Mouse (Mus musculus) kidney, embryonic 15.5 days (tissue): ENCODE measurements around the gene Zfp748. TPM values are rescaled to one million over a fixed set of nuclear protein-coding genes. Genes with fewer than 3 reads are reported as not detected.

Experiments used
- ATAC-seq: fragments of 200-750 bp; cut with Nextera tagmentation; replicated peaks from 2 replicates; pipeline ENCODE4 v1.8.0; 2017; ENCODE audit warnings: moderate TSS enrichment; ENCODE audit not compliant: low FRiP score
- H3K27ac ChIP-seq: fragments of 300-500 bp; sonication (generic); 2 replicates; pipeline ENCODE4 v1.5.1; 2015; ENCODE audit warnings: mild to moderate bottlenecking, inconsistent platforms
- H3K27me3 ChIP-seq: fragments of 300-500 bp; sonication (generic); 2 replicates; pipeline ENCODE4 v1.6.1; 2015; ENCODE audit warnings: inconsistent platforms
- H3K36me3 ChIP-seq: fragments of 300-500 bp; sonication (generic); 2 replicates; pipeline ENCODE4 v1.6.1; 2015; ENCODE audit warnings: inconsistent platforms
- H3K4me1 ChIP-seq: fragments of 300-500 bp; sonication (generic); 2 replicates; pipeline ENCODE4 v1.6.1; 2015; ENCODE audit warnings: inconsistent platforms
- H3K4me2 ChIP-seq: fragments of 300-500 bp; sonication (generic); 2 replicates; pipeline ENCODE4 v1.6.1; 2015; ENCODE audit warnings: moderate library complexity, mild to moderate bottlenecking, inconsistent platforms
- H3K4me3 ChIP-seq: fragments of 300-500 bp; sonication (generic); replicated peaks from 2 replicates; pipeline ENCODE4 v1.5.1; 2015; ENCODE audit warnings: mild to moderate bottlenecking, inconsistent platforms
- H3K9ac ChIP-seq: fragments of 300-500 bp; sonication (generic); 2 replicates; pipeline ENCODE4 v1.6.1; 2015; ENCODE audit warnings: mild to moderate bottlenecking, inconsistent platforms
- H3K9me3 ChIP-seq: fragments of 300-500 bp; sonication (generic); replicated peaks from 2 replicates; pipeline ENCODE4 v1.6.1; 2016; ENCODE audit warnings: inconsistent platforms
- WGBS: fragments of 180-500 bp; shearing (Covaris S2); methylation state at CpG from one replicate; pipeline ENCODE4 v1.1.7; 2015; ENCODE audit warnings: mixed read lengths; 5-methylcytosine and 5-hydroxymethylcytosine counted together
- polyA plus RNA-seq: library from polyadenylated mRNA; unstranded; fragments of >200 nt; fragmentation: Nextera tagmentation; extraction: Ambion mirVana; gene quantifications from 2 replicates; pipeline ENCODE4 v1.2.1, GENCODE M21; 2015

Zfp748 gene
- polyA plus RNA-seq, result 13.8 and 14.0 TPM in 2 replicates

DNA sequence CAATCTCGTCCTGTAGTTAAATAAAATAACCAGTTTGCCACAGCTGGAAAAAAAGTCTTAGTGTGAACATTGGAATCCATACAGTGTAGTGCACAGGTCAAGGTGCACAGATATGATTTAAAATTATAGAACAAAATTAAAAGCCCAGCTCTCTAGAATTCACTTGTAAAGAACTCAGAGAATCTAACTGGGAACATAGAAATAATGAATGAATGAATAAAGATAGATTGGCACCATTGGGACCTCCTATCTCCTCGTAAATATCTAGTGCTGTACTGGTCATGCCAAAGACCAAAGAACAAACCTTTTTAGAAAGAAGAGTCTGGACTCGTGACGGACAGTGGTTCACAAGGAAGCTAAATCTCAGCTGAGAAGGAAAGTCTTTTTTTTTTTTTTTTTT, at the start of gene Zfp748:
Zfp748 (minus strand) TSS at position 101 of the 400 bp plus-strand sequence.
- H3K9me3 ChIP-seq, result no peaks in the 10 kb centered on the region; the same call in 1 of the 2 replicates
- 87% methylated on average over 4 of the region's 4 CpGs for WGBS
- peaks cover 14% of the 10 kb centered on the region for H3K4me1 ChIP-seq
- peak within 1 kb of the TSS; percentile 77 for H3K9ac ChIP-seq
- H3K27ac ChIP-seq, result peak within 1 kb of the TSS; percentile 94
- no peak for ATAC-seq
- H3K4me3 ChIP-seq, result peak within 1 kb of the TSS; percentile 79
- no peaks in the 10 kb centered on the region for H3K27me3 ChIP-seq
- H3K4me2 ChIP-seq, result peak within 1 kb of the TSS; percentile 67
- H3K36me3 ChIP-seq, result no peaks in the 10 kb centered on the region

- WGBS, result 74% methylated on average over 5 of the region's 5 CpGs
Measured at GRCm38 (mm10) chr13:67572591-67573189, 19.1 kb upstream of the Zfp748 start.

DNA sequence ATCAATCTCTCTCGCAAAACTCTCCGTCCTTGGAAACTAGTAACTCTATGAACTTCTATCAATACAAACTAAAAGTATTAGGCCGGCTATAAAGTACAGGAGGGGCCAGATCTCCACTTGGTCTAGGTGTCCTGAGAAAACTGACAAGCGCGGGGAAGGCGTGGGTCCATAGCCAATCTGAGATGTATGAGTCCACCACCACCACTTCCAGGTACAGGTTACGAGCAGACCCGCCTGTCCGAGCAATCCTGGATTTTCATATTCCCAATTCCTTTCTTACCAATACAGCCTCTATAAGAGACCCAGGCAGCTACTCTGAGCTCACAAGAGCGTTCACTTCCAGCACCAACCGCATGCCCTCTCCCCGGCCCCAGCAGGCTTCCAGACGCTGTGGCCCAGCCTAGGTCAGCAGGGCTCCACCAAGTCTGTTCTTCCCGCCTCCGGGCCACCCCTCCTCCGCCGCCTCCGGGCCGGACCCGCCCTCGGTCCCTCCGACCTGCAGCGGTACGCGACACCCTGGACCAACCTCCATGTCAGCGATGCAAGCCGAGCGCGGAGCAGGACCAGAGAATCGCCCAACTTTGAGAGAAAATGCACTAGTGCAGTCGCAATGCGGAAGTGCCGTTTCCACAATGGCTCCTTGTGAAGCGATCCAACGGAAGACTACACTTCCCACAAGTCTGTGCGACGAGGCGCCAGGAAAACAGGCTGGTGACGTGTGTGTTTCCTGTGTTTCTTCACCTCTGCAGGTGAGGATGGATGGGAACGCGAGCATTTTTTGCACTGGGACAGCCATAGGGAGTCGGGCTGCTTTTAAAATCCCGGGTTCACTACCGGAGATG, 904 bp downstream of the Zfp748 start:
- 1% methylated on average over 44 of the region's 44 CpGs for WGBS
- Histone ChIP-seq H3K9ac (peak overlapping the region; percentile 77), H3K4me2 (peak overlapping the region; percentile 67), H3K27ac (peak overlapping the region; percentile 94), H3K9me3 (no peaks in the 10 kb centered on the region; the same call in 1 of the 2 replicates), H3K4me3 (peak overlapping the region; percentile 79), H3K4me1 (peaks cover 14% of the 10 kb centered on the region), H3K27me3 (no peaks in the 10 kb centered on the region), H3K36me3 (no peaks in the 10 kb centered on the region)
- ATAC-seq, result peak; percentile 99

More at GRCm38 (mm10) chr13:67572591-67573189, 19.1 kb upstream of the Zfp748 start:
- no peak overlapping the region for H3K9ac ChIP-seq
- no peak for ATAC-seq
- no peaks in the 10 kb centered on the region for H3K9me3 ChIP-seq
- no peaks in the 10 kb centered on the region for H3K36me3 ChIP-seq
- H3K4me3 ChIP-seq, result no peak overlapping the region
- no peaks in the 10 kb centered on the region for H3K4me1 ChIP-seq
- H3K27ac ChIP-seq, result no peak overlapping the region
- H3K27me3 ChIP-seq, result no peaks in the 10 kb centered on the region
- no peak overlapping the region for H3K4me2 ChIP-seq

GRCm38 (mm10) chr13:67545941-67546340, 7.7 kb downstream of the Zfp748 start:
- Histone ChIP-seq H3K4me3 (no peak overlapping the region), H3K36me3 (peaks cover 47% of the 10 kb centered on the region), H3K4me1 (no peaks in the 10 kb centered on the region), H3K27ac (no peak overlapping the region), H3K4me2 (no peak overlapping the region), H3K9ac (no peak overlapping the region), H3K27me3 (no peaks in the 10 kb centered on the region), H3K9me3 (peaks cover 3% of the 10 kb centered on the region; the same call in 1 of the 2 replicates)
- 75% methylated on average over 1 of the region's 1 CpGs for WGBS
- no peak for ATAC-seq

DNA sequence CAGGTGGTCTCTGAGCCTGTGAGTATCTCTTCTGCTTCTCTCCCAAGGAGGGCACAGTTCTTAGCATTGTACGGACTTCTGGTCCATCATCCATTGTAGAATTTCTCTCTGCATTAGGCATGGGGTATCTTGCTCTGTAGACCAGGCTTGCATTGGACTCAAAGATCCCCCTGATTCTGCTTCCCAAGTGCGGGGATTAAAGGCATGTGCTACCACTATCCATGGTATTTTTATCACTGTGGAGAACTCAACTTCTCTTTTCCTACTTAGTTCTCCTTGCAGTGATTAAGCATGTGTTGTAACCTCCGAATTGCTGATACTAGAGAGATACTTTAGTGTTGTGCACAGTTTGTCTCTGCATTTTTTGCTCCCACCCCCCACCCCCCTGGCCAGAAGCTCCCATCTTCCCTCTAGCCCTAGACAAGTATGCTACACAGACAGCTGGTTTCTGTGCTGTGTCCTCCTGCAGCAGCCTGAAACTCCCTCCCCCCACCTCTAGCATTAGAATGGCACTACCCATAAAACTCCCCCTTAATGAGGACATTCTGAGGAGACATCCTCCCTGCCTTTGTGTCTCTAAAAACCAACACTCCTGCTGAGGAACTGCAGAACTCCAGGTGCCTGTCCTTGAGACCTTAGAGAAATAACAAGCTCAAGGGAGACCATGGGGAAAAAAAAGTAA, 26.4 kb downstream of the Zfp748 start:
- WGBS, result 62% methylated on average over 3 of the region's 3 CpGs
- Histone ChIP-seq H3K27ac (no peak overlapping the region), H3K27me3 (no peaks in the 10 kb centered on the region), H3K4me2 (no peak overlapping the region), H3K9me3 (no peaks in the 10 kb centered on the region), H3K4me1 (peaks cover 17% of the 10 kb centered on the region), H3K4me3 (no peak overlapping the region), H3K36me3 (no peaks in the 10 kb centered on the region), H3K9ac (no peak overlapping the region)
- no peak for ATAC-seq

DNA sequence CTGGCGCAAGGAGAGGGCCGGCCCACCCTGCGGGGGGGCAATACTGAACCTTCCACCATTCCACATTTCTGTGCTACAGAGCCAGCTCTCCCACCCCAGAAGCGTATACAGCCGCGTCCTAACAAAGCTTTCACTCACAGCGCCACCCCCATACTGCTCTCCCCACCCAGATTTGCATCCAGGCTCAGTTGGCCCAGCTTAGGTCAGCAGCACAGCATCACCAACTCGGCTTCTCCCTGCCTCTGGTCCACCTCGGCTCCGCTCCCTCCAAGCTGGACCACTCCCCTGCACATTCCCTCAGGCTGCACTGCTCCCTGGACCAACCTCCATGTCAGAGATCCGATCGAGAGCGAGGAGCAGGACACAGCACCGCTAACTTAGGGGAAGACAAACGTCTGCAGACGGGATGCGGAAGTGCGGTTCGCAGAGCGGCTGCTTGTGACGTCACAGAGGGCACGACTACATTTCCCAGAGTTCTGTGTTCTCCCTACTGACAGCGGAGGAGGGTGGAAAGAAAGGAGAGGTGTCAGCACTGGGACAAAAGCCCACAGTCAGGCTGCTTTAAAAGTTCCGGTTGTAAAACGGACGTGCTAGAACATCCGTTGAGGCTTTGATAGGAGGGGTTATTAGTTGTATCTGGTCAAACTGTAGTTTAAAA, 27.7 kb downstream of the Zfp748 start, which contains the start of the genes Gm26965 and Zfp87:
Gm26965 (minus strand) TSS at position 399 of the 658 bp plus-strand sequence.
Zfp87 (minus strand) TSS at position 425 of the 658 bp plus-strand sequence.
- peak within 1 kb of the TSS; percentile 57 for H3K9ac ChIP-seq
- H3K27ac ChIP-seq, result peak within 1 kb of the TSS; percentile 72
- peak within 1 kb of the TSS; percentile 69 for H3K4me3 ChIP-seq
- H3K4me2 ChIP-seq, result peak within 1 kb of the TSS; percentile 83
- H3K36me3 ChIP-seq, result peaks cover 7% of the 10 kb centered on the region; the same call in 1 of the 2 replicates
- no peaks in the 10 kb centered on the region for H3K9me3 ChIP-seq
- peak; percentile 99 for ATAC-seq
- no peaks in the 10 kb centered on the region for H3K27me3 ChIP-seq
- peaks cover 17% of the 10 kb centered on the region for H3K4me1 ChIP-seq
- under 1% methylated on average over 27 of the region's 27 CpGs for WGBS

GRCm38 (mm10) chr13:67500908-67501307, 52.7 kb downstream of the Zfp748 start:
- 74% methylated on average over 1 of the region's 1 CpGs for WGBS
- Histone ChIP-seq H3K27ac (no peak overlapping the region), H3K27me3 (no peaks in the 10 kb centered on the region), H3K4me3 (no peak overlapping the region), H3K9ac (no peak overlapping the region), H3K4me1 (peaks cover 8% of the 10 kb centered on the region), H3K9me3 (no peaks in the 10 kb centered on the region), H3K4me2 (no peak overlapping the region), H3K36me3 (peaks cover 9% of the 10 kb centered on the region; the same call in 1 of the 2 replicates)
- no peak for ATAC-seq

DNA sequence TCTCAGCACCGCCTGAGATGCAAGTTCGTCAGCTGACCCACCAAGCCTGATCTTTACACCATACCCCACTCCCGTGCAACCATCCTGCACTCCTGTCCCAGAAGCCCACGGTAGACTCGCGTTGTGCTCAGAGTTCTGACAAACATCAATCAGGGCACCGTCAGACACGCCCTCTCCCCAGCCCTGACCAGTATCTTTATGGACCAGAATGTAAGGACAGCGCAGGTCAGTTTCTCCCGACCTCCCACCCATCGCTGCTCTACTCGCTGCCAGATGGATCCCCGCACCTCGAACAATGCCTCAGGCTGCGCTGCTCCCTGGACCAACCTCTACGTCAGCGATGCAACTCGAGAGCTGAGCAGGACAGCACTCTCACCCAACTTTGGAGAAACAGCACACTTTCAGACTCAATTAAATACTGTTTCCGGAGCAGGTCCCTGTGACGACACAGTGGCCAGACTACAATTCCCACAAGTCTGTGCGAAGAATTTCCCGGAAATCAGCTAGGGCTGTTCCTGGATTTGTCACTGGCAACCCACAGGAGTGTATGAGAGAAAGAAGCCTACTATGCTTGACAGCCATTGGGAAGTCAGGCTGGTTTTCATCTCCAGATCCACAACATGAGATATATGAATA, 53.4 kb downstream of the Zfp748 start, which contains the start of gene Zfp58:
Zfp58 (minus strand) TSS at position 472 of the 636 bp plus-strand sequence.
- peak; percentile 97 for ATAC-seq
- Histone ChIP-seq H3K36me3 (peaks cover 14% of the 10 kb centered on the region), H3K4me3 (peak within 1 kb of the TSS; percentile 85), H3K4me1 (peaks cover 8% of the 10 kb centered on the region), H3K9me3 (no peaks in the 10 kb centered on the region), H3K9ac (peak within 1 kb of the TSS; percentile 65), H3K27ac (peak within 1 kb of the TSS; percentile 82), H3K27me3 (no peaks in the 10 kb centered on the region), H3K4me2 (peak within 1 kb of the TSS; percentile 64)
- 0% methylated on average over 22 of the region's 22 CpGs for WGBS

DNA sequence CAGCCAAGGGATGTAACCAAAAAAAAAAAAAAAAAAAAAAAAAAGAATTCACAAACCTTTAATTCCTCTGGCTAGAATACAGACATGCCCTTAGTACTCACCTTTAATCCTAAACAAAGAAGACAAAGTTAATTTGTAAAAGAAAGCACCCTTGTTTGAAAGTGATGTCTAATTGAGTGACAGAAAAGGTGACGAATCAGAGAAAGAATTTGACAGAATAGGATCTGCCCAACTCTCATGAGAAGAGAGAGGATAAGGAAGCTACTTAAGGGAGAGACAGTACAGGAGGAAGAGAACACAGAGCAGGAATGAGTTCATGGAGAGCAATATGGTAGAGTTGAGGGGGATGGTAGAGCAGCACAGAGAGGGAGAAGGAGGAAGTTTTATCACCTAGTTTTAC, 58.0 kb downstream of the Zfp748 start:
- peaks cover 59% of the 10 kb centered on the region for H3K36me3 ChIP-seq
- peaks cover 12% of the 10 kb centered on the region for H3K9me3 ChIP-seq
- no peaks in the 10 kb centered on the region for H3K27me3 ChIP-seq
- H3K4me2 ChIP-seq, result no peak overlapping the region
- 97% methylated on average over 1 of the region's 1 CpGs for WGBS
- ATAC-seq, result no peak
- no peak overlapping the region for H3K9ac ChIP-seq
- no peak overlapping the region for H3K27ac ChIP-seq
- no peak overlapping the region for H3K4me3 ChIP-seq
- H3K4me1 ChIP-seq, result peaks cover 8% of the 10 kb centered on the region
